Mouse (Mus musculus): ENCODE measurements around the gene Gm17067. TPM values are rescaled to one million over a fixed set of nuclear protein-coding genes. Genes with fewer than 3 reads are reported as not detected.

Gene Gm17067
- polyA plus RNA-seq (2015; fragmentation: Nextera tagmentation; extraction: Ambion mirVana), result not detected in 2 replicates

GRCm38 (mm10) chr7:42726917-42727316, at the start of gene Gm17067:
Gene Gm17067 (minus strand): TSS chr7:42727017.

GRCm38 (mm10) chr7:42692362-42693158, 34.3 kb downstream of the Gm17067 start, which contains the start of gene Zfp975:
Gene Zfp975 (minus strand): TSS chr7:42692742.

Other genes with a start within 250 kb of the Gm17067 start
- gene Zfp141, start 221.3 kb downstream of the Gm17067 start, polyA plus RNA-seq (2015; fragmentation: Nextera tagmentation; extraction: Ambion mirVana), result 2.3 and 3.2 TPM in 2 replicates
- not detected in 2 replicates for gene Gm21028, start 148.4 kb downstream of the Gm17067 start, polyA plus RNA-seq (2015; fragmentation: Nextera tagmentation; extraction: Ambion mirVana)
- gene Zfp977, start 134.5 kb downstream of the Gm17067 start, polyA plus RNA-seq (2015; fragmentation: Nextera tagmentation; extraction: Ambion mirVana), result 0.51 and 0.77 TPM in 2 replicates
- 0.79 and 1.0 TPM in 2 replicates for gene Zfp976, start 84.4 kb downstream of the Gm17067 start, polyA plus RNA-seq (2015; fragmentation: Nextera tagmentation; extraction: Ambion mirVana)
- 2.8 and 3.3 TPM in 2 replicates for gene Zfp975, start 34.3 kb downstream of the Gm17067 start, polyA plus RNA-seq (2015; fragmentation: Nextera tagmentation; extraction: Ambion mirVana)
- not detected in 2 replicates for gene Vmn2r62, start 66.5 kb upstream of the Gm17067 start, polyA plus RNA-seq (2015; fragmentation: Nextera tagmentation; extraction: Ambion mirVana)
- gene Gm2381, start 140.2 kb upstream of the Gm17067 start, polyA plus RNA-seq (2015; fragmentation: Nextera tagmentation; extraction: Ambion mirVana), result not detected in 2 replicates
- not detected in 2 replicates for gene Vmn2r63, start 206.8 kb upstream of the Gm17067 start, polyA plus RNA-seq (2015; fragmentation: Nextera tagmentation; extraction: Ambion mirVana)

Data from urinary bladder, postnatal 0 days (tissue).